Mouse (Mus musculus) T-helper 17 cell (primary cell): ENCODE data around the gene Gm17490.
"Not testable (repeated sequence)": the region's sequence is repeated elsewhere in the genome, so short reads cannot be mapped to it uniquely, and the experiment has no call there.

Experiments
- in situ Hi-C, 2 experiments: fragments of 300-600 bp; cut with MboI, MseI; formaldehyde crosslinking; loops; 1 replicate in 1 of 2; 2 replicates in 1 of 2; pipeline ENCODE4 v1.15.1; 2025; ENCODE audit warnings: high pct_unique_total_duplicates in 2 of 2

Gene Gm17490

DNA sequence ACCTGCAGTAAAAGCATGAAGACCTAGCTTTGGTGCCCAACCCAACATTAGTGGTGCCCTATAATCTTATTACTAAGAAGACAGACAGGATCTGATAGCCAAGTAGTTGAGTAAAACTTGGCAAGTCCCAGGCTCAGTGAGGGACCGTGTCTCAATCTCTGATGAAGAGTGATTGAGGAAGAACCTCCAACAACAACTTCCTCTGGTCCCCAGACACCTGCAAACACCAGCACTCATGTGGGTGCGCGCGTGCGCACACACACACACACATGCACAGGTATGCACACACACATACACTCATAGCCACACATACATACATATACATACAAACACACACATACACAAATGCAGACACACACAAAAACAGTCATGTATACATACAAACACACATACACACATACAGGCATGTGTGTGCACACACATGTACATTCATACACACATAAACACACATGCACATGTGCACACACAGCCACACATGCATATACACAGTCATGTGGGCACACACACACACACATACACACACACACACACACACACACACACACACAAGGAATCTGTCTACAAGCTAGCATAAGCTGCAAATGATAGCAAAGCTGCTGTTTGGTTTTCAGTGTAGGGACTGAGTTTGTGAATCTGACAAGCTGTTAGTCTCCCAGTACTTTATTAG, 9.5 kb upstream of the Gm17490 start:
- in situ Hi-C loops = loop anchor here (10.0 to 25.0 kb wide), 3 partner anchors 481 to 1927 kb away; partner anchors contain the start of gene Vim (in 1 of the 2)

DNA sequence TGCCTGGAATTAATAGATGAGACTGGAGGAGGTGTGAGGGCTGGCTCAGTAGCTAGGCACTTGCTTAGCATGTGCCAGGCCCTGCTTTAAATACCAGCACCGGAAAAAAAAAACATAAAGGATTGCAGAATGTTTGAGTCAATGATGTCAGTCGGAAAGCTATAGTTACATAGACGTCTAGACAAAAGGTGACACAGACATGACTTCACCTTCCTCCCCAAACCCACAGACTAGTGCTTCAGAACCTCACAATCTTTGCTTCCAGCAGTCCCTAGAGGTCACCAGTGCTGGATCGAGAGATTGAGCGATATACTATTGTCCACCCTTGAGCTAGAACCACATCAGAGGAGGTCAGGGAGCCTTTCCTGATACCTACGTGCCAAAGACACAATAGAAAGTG, 9.0 kb upstream of the Gm17490 start:
- in situ Hi-C loops = loop anchor here (10.0 to 25.0 kb wide), 3 partner anchors 480 to 1927 kb away; partner anchors contain the start of gene Vim (in 1 of the 2)

DNA sequence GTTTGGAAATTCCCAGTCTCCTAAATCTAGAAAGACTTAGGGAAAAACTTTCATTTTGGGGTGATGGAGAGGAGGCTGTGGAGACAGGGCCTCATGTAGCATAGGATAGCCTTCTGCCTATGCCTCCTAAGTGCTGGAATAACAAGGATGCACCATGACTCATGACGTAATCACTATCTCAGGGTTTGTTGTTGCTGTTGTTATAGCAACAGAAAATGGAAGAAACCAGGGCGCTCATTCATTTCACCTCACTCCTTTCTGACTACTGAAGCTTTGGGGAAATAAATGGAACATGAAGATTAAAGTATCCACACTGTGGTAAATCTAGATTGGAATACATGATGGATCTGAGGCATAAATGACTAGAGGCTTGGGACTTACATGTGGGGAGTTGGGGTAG, 2.3 kb downstream of the Gm17490 start:
- in situ Hi-C loops = loop anchor here in 1 of 2 experiments (5.0 kb wide), 1 partner anchor 431 kb away; no protein-coding TSS in a partner anchor

DNA sequence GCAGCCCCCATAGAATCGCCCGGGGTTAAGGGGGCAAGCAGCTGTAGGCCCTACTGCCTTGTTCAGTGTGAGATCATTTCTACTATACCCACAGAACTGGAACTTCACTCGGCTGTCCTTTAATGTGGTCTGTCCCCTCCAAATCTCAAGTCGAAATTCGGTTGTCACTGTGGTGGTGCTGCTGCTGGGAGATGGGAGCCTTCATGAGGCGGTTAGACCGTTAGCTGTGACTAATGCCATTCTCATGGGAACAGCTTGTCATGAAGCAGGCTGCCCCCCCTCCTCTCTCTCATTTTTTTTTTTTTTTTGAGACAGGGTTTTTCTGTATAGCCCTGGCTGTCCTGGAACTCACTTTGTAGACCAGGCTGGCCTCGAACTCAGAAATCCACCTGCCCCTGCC, 2.9 kb downstream of the Gm17490 start:
- in situ Hi-C loops = loop anchor here in 1 of 2 experiments (5.0 kb wide), 1 partner anchor 431 kb away; no protein-coding TSS in a partner anchor

DNA sequence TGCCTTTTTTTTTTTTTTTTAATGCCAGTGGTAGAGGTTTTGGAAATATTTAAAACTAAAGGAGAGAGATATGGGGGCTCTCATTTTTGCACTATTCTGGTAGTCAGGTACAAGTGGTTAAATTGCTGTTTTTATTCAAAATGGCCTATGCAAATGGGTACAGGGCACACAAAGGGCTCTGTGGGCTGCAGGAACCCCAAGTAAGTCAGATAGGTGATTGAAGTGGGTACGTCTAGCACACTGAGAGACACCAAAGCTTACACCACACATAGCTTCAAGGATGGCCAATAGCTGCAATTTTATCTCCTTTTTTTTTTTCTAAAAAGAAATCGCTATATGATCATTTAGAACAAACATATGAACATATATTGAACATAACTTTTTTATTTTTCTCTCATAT, 6.5 kb downstream of the Gm17490 start:
- in situ Hi-C loops = no loop called here

DNA sequence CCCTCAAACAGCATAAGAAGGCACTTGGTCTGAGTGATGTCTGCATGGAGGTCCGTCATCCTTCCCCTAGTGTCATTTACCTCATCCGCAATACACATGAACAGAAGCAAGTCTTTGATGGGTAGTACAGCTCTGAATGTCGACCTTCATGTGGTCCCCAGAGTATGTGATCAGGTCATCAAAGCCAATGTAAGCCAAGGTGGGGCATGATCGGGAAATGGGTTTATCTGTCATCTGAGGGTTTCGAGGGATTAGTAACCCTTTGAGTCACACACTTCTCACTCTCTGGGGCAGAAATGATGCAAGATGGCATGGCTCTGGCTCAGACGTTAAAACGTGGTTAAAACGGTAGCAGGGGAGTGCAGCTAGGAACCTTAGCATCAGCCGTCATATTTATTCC, 9.2 kb downstream of the Gm17490 start:
- in situ Hi-C loops = no loop called here

DNA sequence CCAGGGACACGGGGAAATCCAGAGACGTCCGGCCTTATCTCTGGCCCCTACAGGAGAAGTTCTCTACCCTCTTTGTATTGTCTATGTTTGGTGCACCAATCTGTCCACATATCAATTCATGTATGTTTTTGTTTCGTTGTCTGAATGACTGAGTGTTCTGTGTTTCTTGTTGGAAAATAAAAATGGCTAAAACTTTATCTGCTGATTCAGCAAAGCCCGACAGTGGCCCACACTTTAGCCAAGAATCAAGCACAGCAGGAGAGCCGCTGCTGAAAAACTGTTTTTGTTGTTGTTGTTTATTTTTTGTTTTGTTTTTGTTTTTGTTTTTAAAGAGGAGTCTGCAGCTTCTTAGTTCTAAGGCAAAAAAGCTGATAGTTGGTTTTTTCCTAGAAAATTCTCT, 13.1 kb downstream of the Gm17490 start:
- in situ Hi-C loops = not testable (repeated sequence)

DNA sequence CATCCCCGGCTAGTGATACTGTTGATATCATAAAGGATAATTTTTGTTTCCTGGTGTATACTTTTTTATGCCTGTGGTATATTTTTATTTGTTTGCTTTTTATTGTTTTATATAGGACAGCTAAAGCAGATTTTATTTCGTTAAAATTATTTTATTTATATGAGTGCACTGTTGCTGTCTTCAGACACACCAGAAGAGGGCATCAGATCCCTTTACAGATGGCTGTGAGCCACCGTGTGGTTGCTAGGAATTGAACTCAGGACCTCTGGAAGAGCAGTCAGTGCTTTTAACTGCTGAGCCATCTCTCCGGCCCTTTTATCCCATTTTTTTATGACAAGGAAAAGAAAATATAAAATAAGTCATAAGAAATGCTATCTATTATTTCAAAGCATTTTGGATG, 19.3 kb downstream of the Gm17490 start:
- in situ Hi-C loops = loop anchor here (5.0 to 10.0 kb wide), 2 partner anchors 36 to 58 kb away; partner anchors contain the start of gene Il2ra (in 2 of the 2)

DNA sequence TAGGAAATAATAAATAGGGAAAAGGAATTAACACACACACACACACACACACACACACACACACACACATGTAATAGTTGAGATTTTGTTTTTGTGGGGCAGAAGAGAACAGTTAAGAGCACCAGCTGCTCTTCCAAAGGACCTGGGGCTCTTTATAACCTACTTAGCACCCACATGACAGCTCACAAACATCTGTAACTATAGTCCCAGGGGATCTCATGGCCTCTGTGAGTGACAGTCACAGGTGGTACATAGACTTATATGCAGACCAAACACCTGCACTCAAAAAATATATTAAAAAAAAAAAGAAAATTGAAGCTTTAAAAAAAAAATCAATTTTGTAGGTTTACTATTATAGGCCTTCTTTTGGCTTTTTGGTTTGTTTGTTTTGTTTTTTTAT, 21.2 kb downstream of the Gm17490 start:
- in situ Hi-C loops = loop anchor here (5.0 to 10.0 kb wide), 3 partner anchors 37 to 172 kb away; partner anchors contain the start of genes Il2ra (in 2 of the 2), Ankrd16 (in 1 of the 2) and Fbh1 (in 1 of the 2)

DNA sequence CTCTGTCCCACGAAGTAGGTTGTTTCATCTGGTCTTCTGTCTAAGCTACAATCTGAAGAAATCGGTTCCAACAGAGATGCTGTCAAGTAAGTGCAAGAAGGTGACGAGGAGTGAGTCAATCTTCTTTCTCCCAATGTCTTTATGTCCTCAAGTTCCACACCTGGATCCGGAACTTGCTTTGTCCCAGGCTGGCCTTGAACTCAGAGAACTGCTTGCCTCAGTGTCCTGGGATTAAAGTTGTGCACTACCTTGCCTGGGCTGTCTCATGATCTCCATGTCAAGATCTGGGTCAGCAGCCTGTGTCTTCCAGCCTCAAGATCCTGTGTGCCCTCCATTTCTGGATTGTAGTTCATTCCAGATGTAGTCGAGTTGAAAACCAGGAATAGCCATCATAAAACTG, 22.0 kb downstream of the Gm17490 start, which contains the start of gene Rbm17:
Rbm17 (minus strand) TSS at position 101 of the 400 bp plus-strand sequence.
- in situ Hi-C loops = loop anchor here (5.0 to 10.0 kb wide), 2 partner anchors 61 to 173 kb away; partner anchors contain the start of genes Ankrd16 (in 1 of the 2) and Fbh1 (in 1 of the 2)

DNA sequence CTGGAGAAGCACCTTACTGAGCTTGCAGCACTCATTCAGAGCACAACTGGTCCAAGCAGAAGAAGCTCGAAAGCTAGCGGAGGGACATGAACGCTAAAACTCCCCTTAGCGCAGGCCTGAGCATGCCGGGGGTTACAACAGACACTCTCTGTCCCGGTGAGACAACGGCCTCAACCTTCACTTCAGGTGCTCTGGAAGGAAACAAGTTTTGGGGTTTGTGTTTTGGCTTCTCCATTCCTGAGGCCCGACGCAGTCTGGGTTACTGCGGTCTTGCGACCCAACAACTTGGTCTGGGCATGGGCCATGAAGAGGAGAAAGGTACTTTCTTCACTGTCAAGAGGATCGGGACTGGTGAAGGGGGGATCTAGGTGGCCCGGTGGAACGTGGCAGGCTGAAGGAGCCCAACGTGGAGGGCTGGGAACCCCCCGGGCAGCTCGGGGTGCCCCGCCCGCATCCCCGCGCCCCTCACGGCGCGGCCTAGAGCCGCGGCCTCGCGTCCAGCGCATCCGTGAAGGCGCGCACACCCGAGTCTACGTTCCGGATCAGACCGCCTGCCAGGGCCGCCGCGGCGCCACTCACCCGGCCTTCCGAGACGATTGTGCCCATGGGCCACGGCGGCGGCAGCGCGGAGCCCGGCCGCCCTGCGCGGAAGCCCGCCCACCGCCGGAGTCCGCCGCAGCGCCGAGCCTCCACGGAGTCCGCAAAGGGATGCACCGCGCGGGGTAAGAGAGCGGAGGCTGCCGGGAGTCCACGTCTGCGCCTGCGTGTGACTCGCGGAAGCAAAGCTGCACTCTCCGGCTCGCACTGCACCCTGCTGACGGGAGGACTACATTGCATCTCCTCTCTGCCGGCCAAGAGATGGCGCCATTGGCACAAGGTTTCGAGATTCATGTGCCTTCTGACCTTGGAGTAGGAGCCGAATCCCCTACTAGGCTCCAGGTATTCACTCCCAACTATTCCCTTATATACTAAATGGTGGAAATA, 23.3 kb downstream of the Gm17490 start:
- in situ Hi-C loops = loop anchor here (5.0 to 10.0 kb wide), 2 partner anchors 62 to 175 kb away; partner anchors contain the start of genes Ankrd16 (in 1 of the 2) and Fbh1 (in 1 of the 2)

DNA sequence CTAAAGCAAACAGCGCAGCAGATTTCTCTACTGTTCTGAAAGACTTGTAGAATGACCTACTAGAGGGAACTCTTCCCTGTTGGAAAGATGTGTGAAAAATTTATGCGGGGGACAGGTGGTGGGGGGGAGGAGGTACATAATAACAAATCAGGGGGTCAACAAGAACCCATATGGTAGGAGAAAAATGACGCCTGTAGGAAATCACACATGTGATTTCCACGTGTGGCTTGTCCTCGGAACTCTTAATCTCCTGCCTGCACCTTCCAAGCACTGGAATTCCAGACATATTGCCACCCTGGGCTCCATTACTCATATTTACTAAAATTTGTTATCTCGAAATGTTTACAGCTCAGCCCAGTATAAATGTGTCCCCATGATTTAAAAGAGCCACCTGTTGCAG, 24.3 kb downstream of the Gm17490 start:
- in situ Hi-C loops = loop anchor here (5.0 to 10.0 kb wide), 2 partner anchors 63 to 176 kb away; partner anchors contain the start of genes Ankrd16 (in 1 of the 2) and Fbh1 (in 1 of the 2)

DNA sequence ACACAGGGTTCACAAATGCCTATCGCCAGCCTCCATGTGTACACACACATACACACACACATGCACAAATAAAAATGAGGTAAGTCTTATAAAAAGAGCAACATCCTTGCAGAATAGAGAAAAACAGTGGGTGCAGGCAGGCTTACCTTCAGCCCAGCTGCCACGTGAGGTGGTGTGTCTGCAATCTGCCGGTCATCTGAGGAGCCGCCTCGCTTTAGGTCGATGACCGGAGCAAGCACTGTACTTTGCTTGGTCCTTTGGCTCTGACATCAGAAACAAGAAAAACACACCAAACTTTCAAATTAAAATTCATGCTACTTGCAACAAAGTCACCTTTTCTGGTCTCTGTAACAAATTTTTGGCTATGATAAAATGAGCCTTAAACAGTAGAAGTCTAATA, 28.2 kb downstream of the Gm17490 start:
- in situ Hi-C loops = loop anchor here in 1 of 2 experiments (5.0 kb wide), 1 partner anchor 84 kb away; no protein-coding TSS in a partner anchor

DNA sequence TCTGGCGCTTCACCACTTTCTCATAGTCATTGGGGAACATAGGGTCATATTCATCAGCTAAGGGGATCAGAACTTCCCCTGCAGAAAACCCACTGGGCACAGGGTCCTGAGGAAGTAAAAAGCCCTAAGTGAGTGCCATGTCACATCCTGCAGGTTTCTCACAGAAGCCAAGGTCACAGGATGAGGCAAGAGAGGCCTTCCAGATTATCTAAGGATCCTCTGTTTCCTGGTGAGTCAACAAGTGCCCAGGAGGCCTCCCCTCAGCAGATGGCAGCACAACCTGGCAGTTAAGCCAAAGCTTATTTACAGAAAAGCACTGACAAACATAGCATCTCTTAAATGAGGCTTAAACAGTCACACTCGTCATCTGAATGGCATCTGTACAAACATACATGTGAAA, 29.4 kb downstream of the Gm17490 start:
- in situ Hi-C loops = loop anchor here in 1 of 2 experiments (5.0 kb wide), 1 partner anchor 86 kb away; no protein-coding TSS in a partner anchor

DNA sequence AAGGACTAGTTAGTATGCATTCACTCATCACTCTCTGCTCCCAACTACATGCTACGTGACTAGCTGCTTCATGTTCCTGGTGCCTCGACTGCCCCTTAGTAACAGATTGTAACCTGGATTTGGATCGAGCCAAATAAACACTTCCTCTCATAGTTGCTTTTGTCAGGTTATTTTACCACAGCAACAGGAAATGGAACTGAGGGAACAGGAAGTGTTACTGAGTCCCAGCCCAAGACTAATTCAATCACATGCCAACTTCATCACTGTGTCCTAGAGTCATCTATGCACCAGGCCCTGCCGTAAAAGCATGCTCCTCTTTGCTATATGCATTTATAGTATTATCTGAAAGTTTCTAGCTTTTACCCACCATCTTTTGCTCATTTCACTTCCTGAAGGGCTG, 38.1 kb downstream of the Gm17490 start:
- in situ Hi-C loops = loop anchor here in 1 of 2 experiments (5.0 kb wide), 1 partner anchor 96 kb away; no protein-coding TSS in a partner anchor

DNA sequence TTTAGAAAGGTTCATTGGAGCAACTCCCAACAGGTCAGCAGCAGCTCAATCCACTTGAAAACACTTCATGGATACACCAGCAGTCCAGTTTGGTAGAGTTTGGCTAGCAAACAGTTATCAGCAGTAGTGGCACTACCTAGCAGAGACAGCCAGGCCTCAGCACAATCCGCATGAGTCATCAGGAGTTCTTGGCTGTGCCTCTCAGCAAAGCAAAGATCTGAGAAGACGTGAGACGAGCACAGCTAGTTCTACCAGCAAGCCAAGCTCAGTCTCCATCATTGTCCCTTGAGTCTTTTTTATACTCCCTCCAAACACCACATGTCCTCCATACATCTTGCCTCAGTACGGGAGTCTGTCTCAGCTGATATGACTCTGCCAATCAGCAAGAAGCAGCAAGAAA, 46.7 kb downstream of the Gm17490 start:
- in situ Hi-C loops = no loop called here

DNA sequence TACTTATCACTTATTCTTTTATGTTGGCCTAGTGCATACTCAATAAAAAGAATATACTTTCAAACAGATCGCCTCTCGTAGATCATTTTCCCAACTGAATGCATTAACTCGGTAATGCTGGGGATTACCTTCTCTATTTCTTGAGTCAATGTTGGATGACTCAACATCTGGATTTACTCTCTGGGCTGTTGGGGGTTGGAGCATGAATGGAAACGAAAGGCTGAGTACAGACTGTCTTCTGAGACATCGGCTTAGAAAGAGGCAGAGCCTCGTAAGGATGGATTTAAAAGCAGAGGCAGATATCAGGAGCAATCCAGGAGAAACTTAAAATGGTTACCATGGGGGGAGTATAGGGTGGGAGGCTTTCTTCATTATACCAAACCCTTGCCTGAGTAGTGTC, 47.9 kb downstream of the Gm17490 start:
- in situ Hi-C loops = no loop called here
